Mouse (Mus musculus): ENCODE results near the gene Smoc2. TPM values are rescaled to one million over a fixed set of nuclear protein-coding genes. Genes with fewer than 3 reads are reported as not detected.

The Smoc2 gene
- polyA plus RNA-seq, 1 experiment from 2014 or later: 1.3 TPM

DNA sequence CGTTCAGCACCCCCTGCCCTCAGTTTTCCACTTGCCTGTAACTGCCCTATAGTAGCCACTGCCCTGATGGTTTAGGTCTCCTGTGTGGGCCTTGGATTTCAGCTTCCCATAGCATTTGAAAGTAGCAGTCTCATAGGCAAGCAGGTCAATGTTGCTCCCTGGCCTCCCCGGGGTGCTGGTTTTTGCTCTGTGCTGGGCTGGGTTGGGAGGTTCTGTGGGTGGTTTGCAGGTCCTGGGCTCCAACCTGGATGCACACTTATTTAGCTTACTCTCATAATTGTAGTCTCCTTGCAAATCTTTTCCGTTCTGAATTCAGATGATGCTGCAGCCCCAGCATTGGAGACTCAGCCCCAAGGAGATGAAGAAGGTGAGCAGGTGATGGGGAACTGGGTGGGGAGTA is 67.6 kb downstream of the Smoc2 start:
- H3K9me3 ChIP-seq (replicated peaks; ENCODE audit: control insufficient read depth, low read length): no peaks in the 10 kb centered on the region
- no peaks in the 10 kb centered on the region for H3K36me3 ChIP-seq (ENCODE audit: control insufficient read depth, insufficient read depth, low read length)
- DNase-seq (ENCODE audit: low spot score): no peak
- no peak overlapping the region for H3K9ac ChIP-seq (ENCODE audit: low read length)
- no peak overlapping the region for H3K4me3 ChIP-seq (ENCODE audit: low read depth, low read length)
- no peak overlapping the region for H3K27ac ChIP-seq (ENCODE audit: low read depth, low read length)
- WGBS: 83% methylated on average over 3 of the region's 3 CpGs
- H3K27me3 ChIP-seq (replicated peaks; ENCODE audit: control insufficient read depth, insufficient read depth, low read length): no peaks in the 10 kb centered on the region
- ATAC-seq: no peak
- H3K4me2 ChIP-seq (ENCODE audit: low read length): no peak overlapping the region
- H3K4me1 ChIP-seq (ENCODE audit: control insufficient read depth, insufficient read depth, low read length): no peaks in the 10 kb centered on the region

GRCm38 (mm10) chr17:14349086-14349814 is 69.9 kb downstream of the Smoc2 start:
- Histone ChIP-seq H3K36me3 (ENCODE audit: control insufficient read depth, insufficient read depth, low read length) (no peaks in the 10 kb centered on the region), H3K4me3 (ENCODE audit: low read depth, low read length) (no peak overlapping the region), H3K9me3 (replicated peaks; ENCODE audit: control insufficient read depth, low read length) (no peaks in the 10 kb centered on the region), H3K4me2 (ENCODE audit: low read length) (no peak overlapping the region), H3K27me3 (replicated peaks; ENCODE audit: control insufficient read depth, insufficient read depth, low read length) (no peaks in the 10 kb centered on the region), H3K9ac (ENCODE audit: low read length) (no peak overlapping the region), H3K4me1 (ENCODE audit: control insufficient read depth, insufficient read depth, low read length) (no peaks in the 10 kb centered on the region), H3K27ac (ENCODE audit: low read depth, low read length) (no peak overlapping the region)
- ATAC-seq (no peak), DNase-seq (ENCODE audit: low spot score) (no peak)
- 85% methylated on average over 6 of the region's 6 CpGs for WGBS

- Histone ChIP-seq H3K4me1 (ENCODE audit: control insufficient read depth, insufficient read depth, low read length) (no peaks in the 10 kb centered on the region), H3K36me3 (ENCODE audit: control insufficient read depth, insufficient read depth, low read length) (no peaks in the 10 kb centered on the region), H3K4me2 (ENCODE audit: low read length) (no peak overlapping the region), H3K27ac (ENCODE audit: low read depth, low read length) (no peak overlapping the region), H3K9ac (ENCODE audit: low read length) (no peak overlapping the region), H3K4me3 (ENCODE audit: low read depth, low read length) (no peak overlapping the region), H3K9me3 (replicated peaks; ENCODE audit: control insufficient read depth, low read length) (no peaks in the 10 kb centered on the region), H3K27me3 (replicated peaks; ENCODE audit: control insufficient read depth, insufficient read depth, low read length) (no peaks in the 10 kb centered on the region)
- ATAC-seq (no peak), DNase-seq (ENCODE audit: low spot score) (no peak)
- WGBS: 90% methylated on average over 10 of the region's 10 CpGs
Measured at GRCm38 (mm10) chr17:14353219-14354079, 74.1 kb downstream of the Smoc2 start.

DNA sequence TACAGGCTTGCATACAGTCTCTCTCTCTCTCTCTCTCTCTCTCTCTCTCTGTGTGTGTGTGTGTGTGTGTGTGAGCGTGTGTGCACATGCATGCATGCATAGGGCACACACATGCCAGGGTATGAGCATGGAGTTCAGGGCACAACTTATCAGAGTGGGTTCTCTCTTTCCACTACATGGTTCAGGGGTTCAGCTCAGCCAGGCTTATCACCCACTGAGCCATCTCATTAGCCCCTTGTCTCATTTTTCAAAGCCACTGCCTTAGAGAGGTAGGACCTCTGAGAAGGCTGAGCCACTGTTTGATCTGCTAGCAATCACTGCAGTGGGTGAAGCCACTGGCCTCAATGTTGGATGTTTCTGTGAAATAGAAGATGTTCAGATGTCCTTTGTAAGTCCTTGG is 82.2 kb downstream of the Smoc2 start:
- no peak overlapping the region for H3K4me3 ChIP-seq (ENCODE audit: low read depth, low read length)
- ATAC-seq (no peak), DNase-seq (ENCODE audit: low spot score) (no peak)
- H3K27ac ChIP-seq (ENCODE audit: low read depth, low read length): no peak overlapping the region
- no peaks in the 10 kb centered on the region for H3K27me3 ChIP-seq (replicated peaks; ENCODE audit: control insufficient read depth, insufficient read depth, low read length)
- no peaks in the 10 kb centered on the region for H3K36me3 ChIP-seq (ENCODE audit: control insufficient read depth, insufficient read depth, low read length)
- 95% methylated on average over 1 of the region's 1 CpGs for WGBS
- H3K9ac ChIP-seq (ENCODE audit: low read length): no peak overlapping the region
- H3K4me1 ChIP-seq (ENCODE audit: control insufficient read depth, insufficient read depth, low read length): no peaks in the 10 kb centered on the region
- H3K9me3 ChIP-seq (replicated peaks; ENCODE audit: control insufficient read depth, low read length): no peaks in the 10 kb centered on the region
- no peak overlapping the region for H3K4me2 ChIP-seq (ENCODE audit: low read length)

DNA sequence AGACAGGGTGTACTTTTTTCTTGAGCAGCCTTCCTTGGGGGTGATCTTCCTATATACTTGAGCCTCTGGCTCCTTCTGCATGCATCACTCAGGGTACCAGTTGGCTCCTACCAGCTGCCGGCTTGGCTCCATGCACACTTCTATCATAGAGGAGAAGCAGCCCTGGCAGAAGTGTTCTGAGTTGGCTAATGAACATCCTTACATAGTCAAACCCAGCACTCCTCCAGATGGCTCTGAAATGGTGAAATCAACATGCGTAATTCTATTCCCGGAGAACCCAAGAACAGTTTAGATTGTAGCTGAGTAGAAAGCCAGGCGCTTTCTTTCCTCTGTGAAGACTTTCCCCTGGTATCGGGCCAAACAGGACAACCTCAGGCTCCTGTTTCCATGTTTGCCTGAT is 91.2 kb downstream of the Smoc2 start:
- Histone ChIP-seq H3K36me3 (ENCODE audit: control insufficient read depth, insufficient read depth, low read length) (no peaks in the 10 kb centered on the region), H3K9ac (ENCODE audit: low read length) (no peak overlapping the region), H3K4me3 (ENCODE audit: low read depth, low read length) (no peak overlapping the region), H3K4me2 (ENCODE audit: low read length) (no peak overlapping the region), H3K27me3 (replicated peaks; ENCODE audit: control insufficient read depth, insufficient read depth, low read length) (no peaks in the 10 kb centered on the region), H3K4me1 (ENCODE audit: control insufficient read depth, insufficient read depth, low read length) (no peaks in the 10 kb centered on the region), H3K27ac (ENCODE audit: low read depth, low read length) (no peak overlapping the region), H3K9me3 (replicated peaks; ENCODE audit: control insufficient read depth, low read length) (no peaks in the 10 kb centered on the region)
- 82% methylated on average over 5 of the region's 5 CpGs for WGBS
- peak; percentile 75; the same call in 1 of the 2 replicates for ATAC-seq
- peak; percentile 77 for DNase-seq (ENCODE audit: low spot score)

GRCm38 (mm10) chr17:14371606-14372005 is 92.3 kb downstream of the Smoc2 start:
- no peaks in the 10 kb centered on the region for H3K27me3 ChIP-seq (replicated peaks; ENCODE audit: control insufficient read depth, insufficient read depth, low read length)
- H3K27ac ChIP-seq (ENCODE audit: low read depth, low read length): no peak overlapping the region
- DNase-seq (ENCODE audit: low spot score) (no peak), ATAC-seq (no peak)
- H3K4me1 ChIP-seq (ENCODE audit: control insufficient read depth, insufficient read depth, low read length): no peaks in the 10 kb centered on the region
- H3K4me3 ChIP-seq (ENCODE audit: low read depth, low read length): no peak overlapping the region
- no peak overlapping the region for H3K9ac ChIP-seq (ENCODE audit: low read length)
- no peaks in the 10 kb centered on the region for H3K9me3 ChIP-seq (replicated peaks; ENCODE audit: control insufficient read depth, low read length)
- H3K4me2 ChIP-seq (ENCODE audit: low read length): no peak overlapping the region
- WGBS: 85% methylated on average over 6 of the region's 6 CpGs
- no peaks in the 10 kb centered on the region for H3K36me3 ChIP-seq (ENCODE audit: control insufficient read depth, insufficient read depth, low read length)

- H3K4me1 ChIP-seq (ENCODE audit: control insufficient read depth, insufficient read depth, low read length): no peaks in the 10 kb centered on the region
- H3K27ac ChIP-seq (ENCODE audit: low read depth, low read length): no peak overlapping the region
- no peaks in the 10 kb centered on the region for H3K27me3 ChIP-seq (replicated peaks; ENCODE audit: control insufficient read depth, insufficient read depth, low read length)
- 59% methylated on average over 25 of the region's 25 CpGs for WGBS
- DNase-seq (ENCODE audit: low spot score) (peak; percentile 24), ATAC-seq (peak; percentile 42; the same call in 1 of the 2 replicates)
- H3K4me3 ChIP-seq (ENCODE audit: low read depth, low read length): no peak overlapping the region
- no peak overlapping the region for H3K9ac ChIP-seq (ENCODE audit: low read length)
- no peaks in the 10 kb centered on the region for H3K9me3 ChIP-seq (replicated peaks; ENCODE audit: control insufficient read depth, low read length)
- H3K36me3 ChIP-seq (ENCODE audit: control insufficient read depth, insufficient read depth, low read length): no peaks in the 10 kb centered on the region
- no peak overlapping the region for H3K4me2 ChIP-seq (ENCODE audit: low read length)
Measured at GRCm38 (mm10) chr17:14372324-14373145, 93.2 kb downstream of the Smoc2 start.

- ATAC-seq (peak; percentile 18; the same call in 1 of the 2 replicates), DNase-seq (ENCODE audit: low spot score) (peak; percentile 4)
- Histone ChIP-seq H3K36me3 (ENCODE audit: control insufficient read depth, insufficient read depth, low read length) (no peaks in the 10 kb centered on the region), H3K9ac (ENCODE audit: low read length) (no peak overlapping the region), H3K4me2 (ENCODE audit: low read length) (no peak overlapping the region), H3K4me1 (ENCODE audit: control insufficient read depth, insufficient read depth, low read length) (no peaks in the 10 kb centered on the region), H3K27ac (ENCODE audit: low read depth, low read length) (no peak overlapping the region), H3K27me3 (replicated peaks; ENCODE audit: control insufficient read depth, insufficient read depth, low read length) (no peaks in the 10 kb centered on the region), H3K4me3 (ENCODE audit: low read depth, low read length) (no peak overlapping the region), H3K9me3 (replicated peaks; ENCODE audit: control insufficient read depth, low read length) (no peaks in the 10 kb centered on the region)
- WGBS: 77% methylated on average over 17 of the region's 17 CpGs
Measured at GRCm38 (mm10) chr17:14378692-14379446, 99.6 kb downstream of the Smoc2 start.
